Mouse (Mus musculus) kidney, adult 11 months (tissue): Measurements from ENCODE around the gene Zyx.

Source experiments
- DNase-seq: peaks from one replicate; pipeline ENCODE4 v3.0.0; 2022

Zyx gene

GRCm38 (mm10) chr6:42399938-42400337 is 50.5 kb downstream of the Zyx start, which contains the start of gene Tas2r143:
Gene Tas2r143, plus strand, starts transcription at chr6:42400238.
- DNase-seq = no peak

- no peak for DNase-seq
These were observed 55.7 kb downstream of the Zyx start, which contains the start of gene Tas2r135 for GRCm38 (mm10) chr6:42405134-42405533. Gene Tas2r135, plus strand, starts transcription at chr6:42405434.
